Mouse (Mus musculus): Measurements from ENCODE around the gene Cenph. TPM values are rescaled to one million over a fixed set of nuclear protein-coding genes. Genes with fewer than 3 reads are reported as not detected.
"Not testable (repeated sequence)": the region's sequence is repeated elsewhere in the genome, so short reads cannot be mapped to it uniquely, and the experiment has no call there.

The Cenph gene
- total and polyA plus RNA-seq, 3 experiments: 0.28 to 0.62 (median 0.32) TPM

- no peak for DNase-seq
These were observed 29.6 kb downstream of the Cenph start for GRCm38 (mm10) chr13:100746090-100746489.

- peak; percentile 97 for DNase-seq
These were observed 31.5 kb downstream of the Cenph start, which contains the start of gene Mrps36 for GRCm38 (mm10) chr13:100744036-100744744. TSS of gene Mrps36 (minus strand) at chr13:100744659.

DNA sequence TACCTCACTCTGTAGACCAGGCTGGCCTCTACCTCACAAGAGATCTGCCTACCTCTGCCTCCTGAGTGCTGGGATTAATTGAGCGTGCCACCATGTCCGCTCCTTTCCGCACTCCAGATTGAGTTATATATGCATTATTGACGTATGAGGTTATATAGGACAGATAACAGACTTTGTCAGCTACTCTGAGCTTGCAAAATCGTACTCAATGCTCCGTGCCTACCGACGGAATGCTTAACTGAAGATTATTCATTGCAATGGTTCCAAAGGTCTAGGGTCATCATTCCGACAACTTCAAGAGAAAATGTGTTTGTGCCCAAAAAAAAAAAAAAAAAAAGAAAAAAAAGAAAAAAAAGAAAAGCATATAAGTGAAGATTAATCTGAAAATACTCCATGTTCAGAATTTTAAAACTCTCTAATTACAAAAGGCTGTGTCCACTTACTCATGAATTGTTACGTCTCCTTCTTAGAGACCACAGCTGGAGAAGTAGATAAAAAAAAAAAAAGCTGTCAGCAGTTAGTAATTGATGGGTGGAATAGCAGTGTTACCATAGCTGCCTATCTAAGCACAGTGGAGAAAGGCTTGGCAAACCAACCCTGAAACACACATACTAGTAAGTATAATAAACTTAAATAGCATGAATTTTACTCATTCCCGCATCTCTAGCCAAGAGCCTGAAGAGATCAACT, 32.2 kb downstream of the Cenph start:
- no peak for DNase-seq

GRCm38 (mm10) chr13:100742831-100743230, 32.9 kb downstream of the Cenph start:
- no peak for DNase-seq

DNA sequence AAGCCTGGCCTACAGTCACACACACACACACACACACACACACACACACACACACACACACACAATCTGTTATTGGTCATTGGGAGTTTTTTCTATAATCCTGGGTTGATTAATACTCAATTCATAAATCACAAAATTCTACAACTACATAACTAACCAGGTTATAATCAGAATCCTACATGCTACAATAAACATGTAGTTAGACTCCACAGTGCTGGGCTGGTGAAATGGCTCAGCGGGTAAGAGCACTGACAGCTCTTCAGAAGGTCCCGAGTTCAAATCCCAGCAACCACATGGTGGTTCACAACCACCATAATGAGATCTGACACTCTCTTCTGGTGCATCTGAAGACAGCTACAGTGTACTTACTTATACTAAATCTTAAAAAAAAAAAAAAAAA, 42.9 kb downstream of the Cenph start:
- DNase-seq: no peak

DNA sequence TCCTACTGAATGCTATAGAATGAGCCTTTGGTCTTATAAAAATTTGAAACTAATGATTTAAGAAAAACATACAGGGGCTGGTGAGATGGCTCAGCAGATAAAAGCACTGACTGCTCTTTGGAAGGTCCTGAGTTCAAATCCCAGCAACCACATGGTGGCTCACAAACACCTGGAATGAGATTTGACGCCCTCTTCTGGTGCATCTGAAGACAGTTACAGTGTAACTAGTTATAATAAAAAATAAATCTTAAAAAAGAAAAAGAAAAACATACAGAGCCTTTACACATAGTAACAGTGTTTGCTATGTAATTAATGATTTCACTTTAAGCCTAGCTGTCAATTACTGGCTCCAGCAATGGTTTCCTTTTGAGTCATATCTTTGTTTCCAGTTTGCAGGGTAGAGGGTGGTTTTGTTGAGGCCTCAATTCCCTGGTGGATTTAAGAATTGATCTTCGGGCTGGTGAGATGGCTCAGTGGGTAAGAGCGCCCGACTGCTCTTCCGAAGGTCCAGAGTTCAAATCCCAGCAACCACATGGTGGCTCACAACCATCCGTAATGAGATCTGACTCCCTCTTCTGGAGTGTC, 44.1 kb downstream of the Cenph start:
- not testable (repeated sequence) for DNase-seq

- DNase-seq: peak; percentile 96
These were observed 44.9 kb downstream of the Cenph start, which contains the start of gene Cdk7 for GRCm38 (mm10) chr13:100730861-100731176. TSS of gene Cdk7 (minus strand) at chr13:100730939.

GRCm38 (mm10) chr13:100730153-100730860, 45.4 kb downstream of the Cenph start:
- DNase-seq: peak; percentile 19

GRCm38 (mm10) chr13:100728530-100728929, 47.2 kb downstream of the Cenph start:
- DNase-seq: not testable (repeated sequence)

DNA sequence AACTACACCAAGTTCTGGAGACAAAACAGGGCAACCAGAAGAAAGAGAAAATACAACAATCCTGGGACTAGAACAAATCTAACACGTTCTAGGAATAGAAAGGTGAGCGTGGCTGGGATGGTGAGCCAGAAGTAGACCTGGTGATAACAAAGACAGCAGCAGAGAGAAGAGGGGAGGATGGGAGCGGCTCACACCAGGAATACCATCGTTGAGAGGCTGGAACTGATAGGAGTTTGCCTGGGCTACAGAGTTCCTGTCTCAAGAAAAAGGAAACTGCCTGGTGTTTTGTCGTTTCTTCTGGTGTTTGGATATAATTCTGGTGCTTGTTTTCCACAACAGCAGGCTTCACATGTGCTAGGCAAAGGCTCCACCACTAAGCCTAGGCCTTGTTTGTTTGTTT, 47.6 kb downstream of the Cenph start:
- DNase-seq: no peak

DNA sequence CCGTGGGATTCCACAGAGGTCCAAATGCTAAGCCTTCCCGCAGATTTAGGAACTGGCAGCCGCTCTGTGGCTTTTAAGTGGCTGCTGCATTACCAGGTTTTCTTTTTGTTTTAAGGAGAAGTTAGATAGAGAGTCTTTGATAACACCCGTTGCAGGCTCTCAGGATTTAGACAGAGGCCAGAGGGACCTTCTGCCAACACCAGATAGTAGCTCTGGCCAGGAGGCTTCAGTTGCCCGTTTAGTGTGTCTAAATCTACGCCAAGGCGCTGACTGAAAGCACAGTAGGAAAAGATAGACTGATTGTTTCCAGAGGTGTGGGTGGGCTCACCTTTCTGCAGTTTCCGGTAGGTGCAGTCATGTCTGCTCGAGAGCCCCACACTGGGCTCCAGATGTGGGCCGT, 50.5 kb downstream of the Cenph start:
- no peak for DNase-seq

DNA sequence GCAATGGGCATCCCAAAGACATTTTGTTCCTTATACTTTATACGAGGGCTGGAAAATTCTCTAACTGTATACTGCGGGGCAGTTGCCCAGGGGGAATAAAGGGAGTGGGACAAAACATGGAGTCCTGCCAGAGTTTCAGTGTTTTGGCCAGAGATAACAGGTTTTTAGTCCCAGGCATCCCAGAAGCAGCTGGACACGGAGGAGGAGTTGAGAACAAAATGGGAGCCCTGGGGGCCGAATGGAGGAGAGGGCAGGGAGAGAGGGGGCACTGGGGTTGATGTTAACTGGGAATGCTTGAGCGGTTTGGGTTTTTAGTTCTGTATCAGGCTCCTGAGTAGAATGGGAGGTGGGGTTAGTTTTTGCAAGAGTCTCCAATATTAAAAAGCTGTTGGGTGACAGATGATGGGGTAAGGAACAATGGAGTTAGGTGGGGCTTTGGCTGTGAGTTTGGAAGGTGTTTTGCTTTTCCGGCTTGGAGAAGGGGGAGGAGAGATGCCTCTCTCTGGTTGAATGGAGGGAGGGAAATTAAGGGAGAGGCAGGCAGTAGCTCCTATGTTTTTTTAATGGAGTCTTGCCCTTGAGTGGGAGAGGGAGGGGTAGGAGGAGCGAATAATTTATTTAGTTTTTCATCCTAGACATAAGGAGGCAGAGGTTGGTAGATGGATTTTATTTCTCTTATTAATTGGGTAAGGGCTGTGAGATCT, 51.5 kb downstream of the Cenph start:
- no peak for DNase-seq

- no peak for DNase-seq
These were observed 54.0 kb downstream of the Cenph start for GRCm38 (mm10) chr13:100721656-100722055.

- no peak for DNase-seq
These were observed 60.2 kb downstream of the Cenph start for GRCm38 (mm10) chr13:100715467-100715866.

Other genes starting within 250 kb of the Cenph start
- 10 to 100 TPM in 1 of 2 experiments, 1 to 10 TPM in 1; 5.7 to 23.9 TPM for gene Ocln, start 223.2 kb downstream of the Cenph start, total RNA-seq (2021)
- 0.32 and 0.49 TPM in 2 replicates for gene Ocln, start 223.2 kb downstream of the Cenph start, polyA plus RNA-seq (2012; rRNA removed)
- under 1 TPM; 0.32 to 0.55 TPM for gene Marveld2, start 158.9 kb downstream of the Cenph start, total RNA-seq (2021)
- 0.25 and 0.30 TPM in 2 replicates for gene Marveld2, start 158.9 kb downstream of the Cenph start, polyA plus RNA-seq (2012; rRNA removed)
- gene Ak6, start 124.9 kb downstream of the Cenph start, total RNA-seq (2021): 10 to 100 TPM; 70.3 to 79.1 TPM
- 7.5 and 10.1 TPM in 2 replicates for gene Ak6, start 124.9 kb downstream of the Cenph start, polyA plus RNA-seq (2012; rRNA removed)
- 10 to 100 TPM; 20.5 to 23.0 TPM for gene Rad17, start 124.8 kb downstream of the Cenph start, total RNA-seq (2021)
- gene Rad17, start 124.8 kb downstream of the Cenph start, polyA plus RNA-seq (2012; rRNA removed): 1.7 and 2.0 TPM in 2 replicates
- 10 to 100 TPM; 12.2 to 16.6 TPM for gene Taf9, start 124.3 kb downstream of the Cenph start, total RNA-seq (2021)
- 0.26 TPM in 1 of 2 replicates, not detected in the other for gene Taf9, start 124.3 kb downstream of the Cenph start, polyA plus RNA-seq (2012; rRNA removed)
- gene Ccdc125, start 106.2 kb downstream of the Cenph start, total RNA-seq (2021): 1 to 10 TPM; 1.1 to 1.5 TPM
- gene Ccdc125, start 106.2 kb downstream of the Cenph start, polyA plus RNA-seq (2012; rRNA removed): 0.06 and 0.29 TPM in 2 replicates
- 10 to 100 TPM; 36.8 to 38.8 TPM for gene Cdk7, start 45.0 kb downstream of the Cenph start, total RNA-seq (2021)
- 9.3 and 9.6 TPM in 2 replicates for gene Cdk7, start 45.0 kb downstream of the Cenph start, polyA plus RNA-seq (2012; rRNA removed)
- 100 to 1,000 TPM; 133 to 141 TPM for gene Mrps36, start 31.2 kb downstream of the Cenph start, total RNA-seq (2021)
- gene Mrps36, start 31.2 kb downstream of the Cenph start, polyA plus RNA-seq (2012; rRNA removed): 23.5 and 26.2 TPM in 2 replicates
- gene Ccnb1, start 10.7 kb upstream of the Cenph start, total RNA-seq (2021): 1 to 10 TPM; 2.2 to 2.6 TPM
- gene Ccnb1, start 10.7 kb upstream of the Cenph start, polyA plus RNA-seq (2012; rRNA removed): 0.86 and 1.2 TPM in 2 replicates
- 10 to 100 TPM; 42.5 to 45.0 TPM for gene Slc30a5, start 57.5 kb upstream of the Cenph start, total RNA-seq (2021)
- gene Slc30a5, start 57.5 kb upstream of the Cenph start, polyA plus RNA-seq (2012; rRNA removed): 16.9 and 19.8 TPM in 2 replicates